Mouse (Mus musculus): ENCODE measurements around the gene Neurl1a. TPM values are rescaled to one million over a fixed set of nuclear protein-coding genes. Genes with fewer than 3 reads are reported as not detected.
A peak's percentile ranks its signal among the peaks of the same experiment; 100 is the strongest.

Neurl1a gene
- polyA plus RNA-seq, 1 experiment from 2014 or later, result 15.0 TPM

DNA sequence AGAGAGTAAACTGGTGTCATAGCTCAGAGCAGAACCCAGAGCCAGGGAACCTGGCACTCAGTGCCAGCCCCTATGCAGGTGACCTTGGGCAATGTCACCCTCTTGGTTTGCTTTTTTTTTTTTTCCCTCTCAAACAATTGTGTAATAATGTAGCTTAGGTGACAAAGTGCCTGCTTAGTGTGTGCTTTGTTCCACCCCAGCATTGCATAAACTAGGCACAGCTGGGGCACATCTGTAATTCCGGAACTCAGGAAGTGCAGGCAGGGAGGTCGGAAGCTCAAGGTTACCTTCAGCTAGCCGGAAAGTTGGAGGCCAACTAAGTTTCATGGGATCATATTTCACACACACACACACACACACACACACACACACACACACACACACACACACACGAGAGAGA, 28.8 kb upstream of the Neurl1a start:
- Histone ChIP-seq H3K4me2 (no peak overlapping the region), H3K27me3 (replicated peaks) (no peaks in the 10 kb centered on the region), H3K4me1 (no peaks in the 10 kb centered on the region; the same call in 1 of the 2 replicates), H3K27ac (no peak overlapping the region), H3K9me3 (no peaks in the 10 kb centered on the region), H3K36me3 (replicated peaks) (no peaks in the 10 kb centered on the region), H3K4me3 (no peak overlapping the region), H3K9ac (no peak overlapping the region)
- WGBS, result 52% methylated on average over 4 of the region's 4 CpGs
- no peak for ATAC-seq (replicated peaks)

DNA sequence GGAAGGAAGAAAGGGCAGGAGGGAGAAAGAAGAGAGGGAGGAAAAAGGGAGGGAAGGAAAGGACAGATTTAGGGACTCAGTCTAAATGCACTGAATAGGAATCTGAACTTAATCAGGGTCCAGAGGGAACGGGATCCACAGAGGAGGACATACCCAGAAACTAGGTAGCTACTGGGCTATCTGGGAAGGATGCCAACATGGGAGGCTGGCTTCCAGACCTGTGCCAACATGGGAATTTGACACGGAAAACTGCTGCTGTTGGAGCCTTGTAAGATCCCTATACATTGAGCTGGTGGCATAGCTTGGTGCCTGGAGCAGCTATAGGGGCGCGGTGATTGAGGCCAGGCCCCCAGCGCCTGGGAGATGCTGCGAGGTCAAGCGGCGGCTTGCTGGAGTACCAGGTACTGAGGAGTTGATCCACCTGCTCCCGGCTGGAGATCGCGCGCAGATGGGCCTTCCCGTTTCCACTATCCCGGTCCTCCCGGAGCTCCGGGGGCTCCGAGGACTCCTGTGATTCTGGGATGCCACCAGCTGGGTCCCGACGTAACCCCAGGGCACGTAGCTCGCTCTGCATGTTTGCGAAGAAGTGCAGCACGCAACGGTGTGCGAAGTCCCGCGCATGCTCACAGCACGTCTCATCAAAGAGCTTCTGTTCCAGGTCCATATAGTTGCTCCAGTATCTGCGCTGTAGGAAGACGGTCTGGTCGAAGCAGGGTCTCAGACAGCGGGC, 27.1 kb upstream of the Neurl1a start:
- no peaks in the 10 kb centered on the region for H3K9me3 ChIP-seq
- peak overlapping the region; percentile 38 for H3K9ac ChIP-seq
- H3K4me2 ChIP-seq, result peak overlapping the region; percentile 60
- ATAC-seq (replicated peaks), result peak; percentile 60
- H3K36me3 ChIP-seq (replicated peaks), result no peaks in the 10 kb centered on the region
- H3K4me3 ChIP-seq, result peak overlapping the region; percentile 35
- no peak overlapping the region for H3K27ac ChIP-seq
- H3K27me3 ChIP-seq (replicated peaks), result no peaks in the 10 kb centered on the region
- no peaks in the 10 kb centered on the region; the same call in 1 of the 2 replicates for H3K4me1 ChIP-seq
- 28% methylated on average over 32 of the region's 32 CpGs for WGBS

DNA sequence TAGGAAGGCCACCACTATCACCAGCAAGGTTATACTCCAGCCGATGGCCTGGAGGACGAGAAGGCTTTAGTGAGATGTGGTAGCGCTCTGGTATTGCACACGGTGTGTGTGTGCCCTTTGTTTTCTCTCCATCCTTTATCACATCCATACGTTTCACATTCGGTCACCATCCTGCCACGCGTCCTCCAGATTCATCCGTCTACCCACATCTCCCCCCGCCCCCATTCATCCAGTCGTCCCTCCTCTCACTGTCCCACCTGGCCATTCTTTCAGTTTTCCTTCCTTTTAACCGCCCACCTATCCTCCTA, 26.6 kb upstream of the Neurl1a start:
- no peaks in the 10 kb centered on the region; the same call in 1 of the 2 replicates for H3K4me1 ChIP-seq
- no peak overlapping the region for H3K27ac ChIP-seq
- no peaks in the 10 kb centered on the region for H3K9me3 ChIP-seq
- H3K27me3 ChIP-seq (replicated peaks), result no peaks in the 10 kb centered on the region
- H3K9ac ChIP-seq, result 0 out of 2 replicates have a peak overlapping the region, but pooled peaks have one; percentile 38
- peak overlapping the region; percentile 60 for H3K4me2 ChIP-seq
- H3K4me3 ChIP-seq, result peak overlapping the region; percentile 35
- WGBS, result 66% methylated on average over 12 of the region's 12 CpGs
- no peaks in the 10 kb centered on the region for H3K36me3 ChIP-seq (replicated peaks)
- no peak for ATAC-seq (replicated peaks)

DNA sequence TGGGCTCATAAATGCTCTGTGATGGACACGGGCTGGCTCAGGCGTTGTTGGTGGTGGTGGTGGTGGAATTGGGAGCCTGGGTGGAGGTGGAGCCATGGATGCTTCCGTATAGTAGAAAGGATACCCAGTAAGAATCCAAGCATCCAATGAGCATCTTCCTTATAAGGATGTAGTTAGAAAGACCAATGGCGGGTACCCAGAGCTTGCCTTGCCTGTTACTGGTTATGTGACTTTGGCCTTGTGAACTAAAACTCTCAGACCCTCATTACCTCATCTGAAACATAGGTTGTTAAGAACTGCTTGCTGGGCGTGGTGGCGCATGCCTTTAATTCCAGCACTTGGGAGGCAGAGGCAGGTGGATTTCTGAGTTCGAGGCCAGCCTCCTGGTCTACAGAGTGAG, 24.9 kb upstream of the Neurl1a start:
- H3K27me3 ChIP-seq (replicated peaks), result no peaks in the 10 kb centered on the region
- no peaks in the 10 kb centered on the region; the same call in 1 of the 2 replicates for H3K4me1 ChIP-seq
- H3K36me3 ChIP-seq (replicated peaks), result no peaks in the 10 kb centered on the region
- WGBS, result 93% methylated on average over 7 of the region's 7 CpGs
- H3K9me3 ChIP-seq, result no peaks in the 10 kb centered on the region
- H3K4me2 ChIP-seq, result no peak overlapping the region
- ATAC-seq (replicated peaks), result no peak
- H3K9ac ChIP-seq, result no peak overlapping the region
- H3K27ac ChIP-seq, result no peak overlapping the region
- H3K4me3 ChIP-seq, result no peak overlapping the region

DNA sequence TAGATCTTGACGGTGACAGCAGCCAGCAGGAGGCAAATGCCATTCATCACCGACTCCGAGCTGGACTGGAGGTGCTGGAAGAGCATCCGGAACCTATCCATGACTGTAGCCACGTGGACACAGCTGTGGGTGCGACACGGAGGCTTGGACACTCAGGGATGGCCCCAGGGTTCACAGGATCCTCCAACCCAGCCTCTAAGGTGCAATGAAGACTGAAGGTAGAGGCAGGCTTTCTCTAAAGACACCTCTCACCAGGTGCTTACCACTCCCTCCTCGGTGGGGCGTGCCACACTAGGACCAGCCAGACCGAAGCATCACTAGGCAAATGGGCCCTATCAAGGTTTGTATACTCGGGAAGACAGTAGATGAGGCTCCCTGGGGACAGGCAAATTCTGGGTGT, 21.0 kb upstream of the Neurl1a start, which contains the start of gene Calhm3:
Gene Calhm3 (minus strand): TSS at position 101 of the 400 bp plus-strand sequence.
- H3K27ac ChIP-seq, result no peak within 1 kb of the TSS
- 80% methylated on average over 11 of the region's 11 CpGs for WGBS
- H3K9ac ChIP-seq, result no peak within 1 kb of the TSS
- no peaks in the 10 kb centered on the region for H3K36me3 ChIP-seq (replicated peaks)
- no peaks in the 10 kb centered on the region for H3K27me3 ChIP-seq (replicated peaks)
- no peaks in the 10 kb centered on the region for H3K4me1 ChIP-seq
- no peak for ATAC-seq (replicated peaks)
- no peak within 1 kb of the TSS for H3K4me2 ChIP-seq
- H3K4me3 ChIP-seq, result no peak within 1 kb of the TSS
- H3K9me3 ChIP-seq, result no peaks in the 10 kb centered on the region

DNA sequence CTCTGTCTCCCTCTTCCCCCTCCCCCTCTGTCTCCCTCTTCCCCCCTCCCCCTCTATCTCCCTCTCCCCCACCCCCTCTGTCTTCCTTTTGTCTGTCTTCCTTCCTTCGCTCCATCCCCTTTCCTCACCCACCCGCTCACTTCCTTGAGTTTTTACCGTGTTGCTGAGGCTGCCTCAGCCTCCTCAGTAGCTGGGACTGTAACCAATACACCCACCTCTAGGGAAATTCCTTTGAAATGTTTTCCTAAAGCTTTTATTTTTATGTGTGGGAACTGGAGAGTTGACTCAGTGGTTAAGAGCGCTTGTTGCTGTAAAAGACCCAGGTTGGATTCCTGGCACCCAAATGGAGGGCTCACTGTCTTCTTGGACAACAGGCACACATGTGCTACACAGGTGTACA, 17.0 kb upstream of the Neurl1a start:
- H3K4me3 ChIP-seq, result no peak overlapping the region
- ATAC-seq (replicated peaks), result no peak
- WGBS, result 67% methylated on average over 4 of the region's 4 CpGs
- H3K36me3 ChIP-seq (replicated peaks), result no peaks in the 10 kb centered on the region
- H3K27ac ChIP-seq, result no peak overlapping the region
- H3K4me1 ChIP-seq, result no peaks in the 10 kb centered on the region
- H3K4me2 ChIP-seq, result no peak overlapping the region
- no peak overlapping the region for H3K9ac ChIP-seq
- H3K27me3 ChIP-seq (replicated peaks), result no peaks in the 10 kb centered on the region
- H3K9me3 ChIP-seq, result no peaks in the 10 kb centered on the region

DNA sequence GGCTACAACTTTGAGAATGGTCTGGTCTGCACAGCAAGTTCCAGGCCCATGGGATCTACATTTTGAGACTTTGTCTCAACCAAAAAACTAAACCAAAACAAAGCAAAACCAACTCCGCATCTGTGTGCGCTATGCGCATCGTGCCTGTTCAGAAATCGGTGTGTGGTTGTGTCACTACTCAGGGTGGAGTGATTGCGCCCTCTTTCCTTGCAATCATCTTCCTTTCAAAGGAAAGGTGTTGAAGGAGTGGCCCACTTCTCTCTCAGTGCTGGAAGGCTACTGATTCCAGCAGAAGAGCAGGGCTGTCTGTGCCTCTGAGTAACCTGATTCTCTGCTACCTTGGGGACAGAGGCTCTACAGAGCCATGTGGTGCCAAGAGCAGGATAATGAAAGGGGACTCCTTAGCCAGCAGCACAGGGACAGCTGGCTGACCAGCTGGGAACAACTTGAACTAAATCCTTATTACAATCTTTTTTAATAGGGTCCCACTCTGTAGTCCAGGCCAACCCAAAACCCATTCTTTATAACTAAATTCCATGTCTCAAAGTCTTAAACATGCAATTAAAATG, 15.4 kb upstream of the Neurl1a start:
- Histone ChIP-seq H3K4me3 (no peak overlapping the region), H3K27ac (no peak overlapping the region), H3K4me1 (no peaks in the 10 kb centered on the region), H3K27me3 (replicated peaks) (no peaks in the 10 kb centered on the region), H3K9me3 (no peaks in the 10 kb centered on the region), H3K36me3 (replicated peaks) (no peaks in the 10 kb centered on the region), H3K4me2 (no peak overlapping the region), H3K9ac (no peak overlapping the region)
- 93% methylated on average over 6 of the region's 6 CpGs for WGBS
- ATAC-seq (replicated peaks), result no peak

DNA sequence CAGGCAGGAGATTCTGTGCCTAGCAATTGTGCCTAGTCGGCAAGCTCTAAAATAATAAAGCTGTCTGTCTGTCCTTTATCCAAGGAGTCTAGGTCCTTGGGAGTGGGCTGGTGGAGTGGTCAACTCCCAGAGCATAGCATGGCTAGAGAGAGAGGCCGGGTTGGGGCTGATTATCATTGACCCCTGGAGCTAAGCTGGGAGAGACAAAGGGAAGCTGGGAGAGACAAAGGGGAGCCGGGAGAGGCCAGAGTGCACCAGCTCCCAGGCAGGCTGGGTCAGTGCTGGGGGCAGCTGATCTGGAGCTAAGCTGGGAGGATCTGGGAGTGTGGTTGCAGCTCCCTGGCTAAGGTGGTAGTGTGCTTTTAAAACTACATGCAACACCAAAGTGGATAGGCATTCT, 11.9 kb upstream of the Neurl1a start:
- Histone ChIP-seq H3K9me3 (no peaks in the 10 kb centered on the region), H3K27ac (no peak overlapping the region), H3K36me3 (replicated peaks) (no peaks in the 10 kb centered on the region), H3K9ac (no peak overlapping the region), H3K27me3 (replicated peaks) (no peaks in the 10 kb centered on the region), H3K4me3 (no peak overlapping the region), H3K4me1 (0 out of 2 replicates have a peak, but pooled peaks cover 4% of the 10 kb centered on the region), H3K4me2 (no peak overlapping the region)
- ATAC-seq (replicated peaks), result no peak
- WGBS, result 11% methylated on average over 3 of the region's 3 CpGs

DNA sequence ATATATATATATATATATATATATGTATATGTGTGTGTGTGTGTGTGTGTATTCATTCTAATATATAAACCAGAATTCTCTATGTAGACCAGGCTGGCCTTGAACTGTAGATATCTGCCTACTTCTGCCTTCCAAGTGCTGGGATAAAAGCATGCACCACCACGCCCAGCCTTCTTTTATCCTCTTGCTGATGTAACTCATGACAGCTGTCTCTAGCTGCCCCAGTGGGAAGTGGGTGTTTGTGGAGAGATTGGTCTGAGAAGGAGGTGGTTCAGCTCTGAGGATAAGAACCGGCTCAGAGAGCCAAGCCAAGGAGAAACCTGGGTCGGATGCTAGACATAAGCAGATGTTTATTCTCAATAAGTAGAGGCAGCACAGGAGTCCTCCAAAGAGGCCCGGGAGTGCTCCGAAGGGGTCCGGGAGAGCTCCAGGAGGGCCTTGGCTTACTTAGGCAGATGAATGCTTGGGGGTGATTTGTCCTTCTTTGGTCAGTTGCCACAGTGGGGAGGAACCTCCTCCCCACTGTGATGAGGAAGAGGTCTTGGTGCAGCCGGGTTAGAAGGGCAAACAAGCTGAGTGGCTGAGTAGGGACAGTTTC, 10.9 kb upstream of the Neurl1a start:
- Histone ChIP-seq H3K4me3 (no peak overlapping the region), H3K9me3 (no peaks in the 10 kb centered on the region), H3K27me3 (replicated peaks) (no peaks in the 10 kb centered on the region), H3K4me1 (0 out of 2 replicates have a peak, but pooled peaks cover 4% of the 10 kb centered on the region), H3K36me3 (replicated peaks) (no peaks in the 10 kb centered on the region), H3K27ac (no peak overlapping the region), H3K4me2 (no peak overlapping the region), H3K9ac (no peak overlapping the region)
- WGBS, result 47% methylated on average over 7 of the region's 7 CpGs
- ATAC-seq (replicated peaks), result no peak

DNA sequence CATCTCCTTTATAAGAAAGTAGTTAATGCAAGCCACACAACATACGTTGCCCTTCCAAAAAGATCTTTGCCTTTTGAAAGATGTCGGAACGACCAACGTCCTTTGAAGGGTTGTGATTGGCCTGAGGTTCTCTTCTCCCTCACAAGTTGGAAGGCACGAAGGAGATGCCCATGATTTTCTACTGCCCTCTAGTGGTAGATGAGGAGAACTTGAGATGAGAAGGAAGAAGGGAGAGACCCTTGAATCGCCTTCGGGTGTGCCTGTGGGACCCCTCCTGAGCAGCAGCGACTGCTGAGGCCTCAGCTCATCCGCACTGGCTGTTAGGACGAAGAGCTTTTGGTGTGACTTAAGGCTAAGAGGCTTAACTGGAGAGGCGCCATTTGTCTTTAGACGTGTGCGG, 10.4 kb upstream of the Neurl1a start:
- no peak for ATAC-seq (replicated peaks)

DNA sequence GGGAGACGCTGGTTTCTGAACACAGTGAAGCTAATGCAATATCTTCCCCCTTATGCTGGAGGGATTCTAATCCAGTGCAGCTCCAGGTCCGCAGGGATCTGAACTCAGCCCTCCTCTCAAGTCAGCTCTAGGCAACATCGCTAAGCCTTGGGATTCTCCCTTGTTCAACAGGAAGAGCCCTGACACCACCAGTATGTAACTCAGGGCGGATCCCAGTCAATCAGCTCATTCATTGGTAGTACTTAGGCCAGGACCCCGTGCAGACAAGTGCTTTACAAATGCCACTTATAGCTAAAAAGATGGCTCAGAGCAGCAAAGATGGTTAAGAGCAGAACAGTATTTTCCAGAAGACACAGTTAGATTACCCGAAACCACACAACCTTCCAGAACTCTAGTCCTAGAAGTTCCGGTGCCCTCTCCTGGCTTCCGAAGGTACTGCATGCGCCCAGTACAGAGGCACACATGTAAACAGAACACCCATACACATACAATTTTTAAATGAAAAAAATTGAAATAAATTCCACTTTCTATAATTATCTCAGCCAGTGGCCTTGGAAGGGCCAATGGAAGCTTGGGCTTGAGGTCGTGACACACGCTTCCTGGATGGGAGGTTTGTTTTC, 9.7 kb upstream of the Neurl1a start:
- no peak overlapping the region for H3K4me3 ChIP-seq
- no peaks in the 10 kb centered on the region for H3K9me3 ChIP-seq
- WGBS, result 23% methylated on average over 11 of the region's 11 CpGs
- H3K4me2 ChIP-seq, result peak overlapping the region; percentile 17; the same call in 1 of the 2 replicates
- no peak overlapping the region for H3K9ac ChIP-seq
- 0 out of 2 replicates have a peak, but pooled peaks cover 4% of the 10 kb centered on the region for H3K4me1 ChIP-seq
- no peak for ATAC-seq (replicated peaks)
- H3K36me3 ChIP-seq (replicated peaks), result no peaks in the 10 kb centered on the region
- H3K27ac ChIP-seq, result no peak overlapping the region
- no peaks in the 10 kb centered on the region for H3K27me3 ChIP-seq (replicated peaks)

More for the DNA sequence above, 10.4 kb upstream of the Neurl1a start:
- Histone ChIP-seq H3K9me3 (no peaks in the 10 kb centered on the region), H3K4me3 (no peak overlapping the region), H3K4me1 (0 out of 2 replicates have a peak, but pooled peaks cover 4% of the 10 kb centered on the region), H3K9ac (no peak overlapping the region), H3K4me2 (peak overlapping the region; percentile 17; the same call in 1 of the 2 replicates), H3K27ac (no peak overlapping the region), H3K36me3 (replicated peaks) (no peaks in the 10 kb centered on the region), H3K27me3 (replicated peaks) (no peaks in the 10 kb centered on the region)
- 6% methylated on average over 13 of the region's 13 CpGs for WGBS

DNA sequence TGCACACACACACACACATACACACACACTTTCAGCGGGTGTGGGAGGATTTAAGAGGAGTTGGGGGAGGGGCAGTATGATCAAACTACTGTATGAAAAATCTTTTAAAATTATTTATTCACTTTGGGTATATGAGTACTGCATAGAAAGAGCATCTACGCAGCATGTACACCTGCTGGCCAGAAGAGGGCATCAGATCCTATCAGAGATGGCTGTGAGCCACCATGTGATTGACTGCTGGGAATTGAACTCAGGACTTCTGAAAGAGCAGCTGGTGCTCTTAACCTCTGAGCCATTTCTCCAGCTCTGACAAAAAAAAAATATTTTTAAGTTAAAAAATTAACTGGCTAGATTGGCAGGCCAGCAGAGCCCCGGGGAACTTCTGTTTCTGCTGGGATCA, 4.1 kb upstream of the Neurl1a start:
- Histone ChIP-seq H3K4me2 (no peak overlapping the region), H3K36me3 (replicated peaks) (no peaks in the 10 kb centered on the region), H3K9me3 (no peaks in the 10 kb centered on the region), H3K4me1 (peaks cover 9% of the 10 kb centered on the region), H3K9ac (no peak overlapping the region), H3K4me3 (no peak overlapping the region), H3K27ac (no peak overlapping the region), H3K27me3 (replicated peaks) (no peaks in the 10 kb centered on the region)
- 72% methylated on average over 3 of the region's 3 CpGs for WGBS
- ATAC-seq (replicated peaks), result no peak
